Mouse (Mus musculus) cerebellum, postnatal 25 days (tissue): Measurements from ENCODE around the gene Mettl17.
"Not testable (repeated sequence)": the region's sequence is repeated elsewhere in the genome, so short reads cannot be mapped to it uniquely, and the experiment has no call there.

Experiments used
- DNase-seq, 2 experiments: peaks; one replicate each; pipeline ENCODE4 v3.0.0; 2021; ENCODE audit warnings: mixed read lengths in 2 of 2

Gene Mettl17

DNA sequence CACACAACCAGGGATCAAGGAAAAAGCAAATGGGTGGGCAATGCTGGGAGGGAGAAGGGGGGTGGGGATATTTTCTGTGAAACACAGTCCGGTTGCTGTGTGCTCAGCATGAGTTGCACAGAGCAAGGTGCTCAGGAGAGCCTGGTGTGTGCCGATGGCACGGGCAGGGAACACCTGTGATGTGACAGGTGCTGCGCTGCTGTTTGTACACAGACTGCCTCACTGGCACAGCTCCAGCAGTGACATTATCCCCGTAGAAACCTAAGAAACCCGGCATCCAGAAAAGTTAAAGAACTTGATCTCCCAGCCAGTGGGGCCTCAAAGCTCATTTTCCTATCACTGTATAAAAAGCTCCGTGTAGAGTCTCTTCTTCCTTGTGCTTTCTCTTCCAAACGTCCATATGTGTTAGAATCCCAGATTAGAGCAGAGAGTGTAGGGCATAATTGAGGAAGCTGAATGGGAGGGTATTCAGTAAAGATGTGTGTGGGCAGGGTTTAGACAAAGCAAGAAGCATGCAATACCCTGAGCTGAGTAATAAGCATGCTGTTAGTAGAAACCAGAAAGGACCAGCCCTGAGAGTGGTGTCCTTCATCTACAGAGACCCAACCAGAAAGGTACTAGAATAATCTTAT, 12.0 kb downstream of the Mettl17 start:
- peak in 1 of 2 experiments; percentile 33 for DNase-seq

DNA sequence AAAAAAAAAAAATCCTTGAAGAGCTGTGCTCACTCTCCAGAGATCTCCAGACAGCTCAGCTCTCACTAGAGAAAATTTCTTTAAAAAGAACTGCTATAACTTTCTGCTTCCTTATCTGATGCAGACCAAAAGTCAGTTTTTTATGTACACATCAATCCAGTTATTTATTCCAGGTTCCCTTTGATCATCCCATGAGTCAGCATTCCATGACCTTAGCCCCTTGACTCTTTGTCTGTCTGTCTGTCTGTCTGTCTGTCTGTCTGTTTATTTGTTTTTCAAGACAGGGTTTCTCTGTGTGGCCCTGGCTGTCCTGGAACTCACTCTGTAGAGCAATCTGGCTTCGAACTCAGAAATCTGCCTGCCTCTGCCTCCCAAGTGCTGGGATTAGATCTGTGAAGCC, 14.7 kb downstream of the Mettl17 start:
- DNase-seq = no peak

DNA sequence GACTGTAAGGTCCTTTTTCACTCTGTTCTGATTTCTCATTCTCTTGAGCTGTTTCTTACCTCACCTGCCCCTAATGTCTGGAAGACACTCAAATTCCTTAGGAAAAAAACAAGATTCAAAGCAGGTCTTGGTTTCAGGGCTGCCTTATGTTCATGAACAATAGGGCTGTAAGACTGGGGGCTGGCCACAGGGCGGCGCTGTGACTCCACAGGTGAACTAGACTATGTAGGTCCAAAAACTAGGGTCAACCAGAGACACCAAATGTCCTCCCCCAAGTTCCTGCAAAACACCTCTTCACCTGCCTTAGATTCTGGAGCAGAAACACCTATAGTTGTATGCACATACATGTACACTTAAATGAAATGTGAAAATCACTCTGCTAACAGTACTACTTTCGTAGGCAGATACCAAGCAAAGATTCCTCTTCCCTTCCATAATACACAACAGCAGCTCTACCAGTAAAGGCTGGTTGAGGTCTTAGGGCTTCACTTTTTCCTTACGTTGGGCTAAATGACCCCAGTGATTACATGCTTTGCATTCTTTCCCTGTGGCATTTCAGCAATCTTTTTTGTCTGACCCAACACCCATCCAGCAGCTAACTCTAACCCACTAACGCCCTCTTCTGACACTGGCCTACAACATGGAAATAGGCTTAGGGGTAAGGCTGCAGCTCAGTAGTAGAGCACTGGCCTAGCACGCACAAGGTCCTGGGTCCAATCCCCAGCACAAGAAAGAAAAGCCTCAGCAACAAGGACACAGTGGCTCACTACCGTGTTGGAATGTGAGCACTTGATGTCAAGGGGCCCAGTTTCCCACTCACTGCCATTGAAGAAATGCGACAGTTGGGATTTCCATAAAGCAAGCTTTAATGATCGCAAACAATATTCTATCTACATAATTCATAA, 18.4 kb downstream of the Mettl17 start:
- DNase-seq = peak; percentile 85 to 92

DNA sequence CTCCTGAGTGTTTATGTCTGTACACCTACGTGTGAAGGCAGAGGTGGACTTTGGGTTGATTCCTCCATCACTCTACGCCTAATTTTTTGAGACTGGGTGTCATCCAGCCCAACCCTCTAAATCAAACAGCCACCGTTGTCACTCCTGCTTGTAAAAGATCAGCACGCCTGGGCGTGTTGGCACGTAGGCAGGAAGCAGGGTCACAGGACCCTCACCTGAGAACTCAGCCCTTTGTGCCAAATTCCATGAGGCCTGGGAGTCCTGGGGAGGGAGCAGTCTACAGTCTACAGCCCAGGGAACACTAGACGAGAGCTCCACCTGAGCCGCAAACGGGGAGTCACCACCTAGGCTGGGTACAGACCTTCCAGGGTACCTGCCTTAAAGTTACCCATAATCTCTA, 19.1 kb downstream of the Mettl17 start:
- DNase-seq = no peak

DNA sequence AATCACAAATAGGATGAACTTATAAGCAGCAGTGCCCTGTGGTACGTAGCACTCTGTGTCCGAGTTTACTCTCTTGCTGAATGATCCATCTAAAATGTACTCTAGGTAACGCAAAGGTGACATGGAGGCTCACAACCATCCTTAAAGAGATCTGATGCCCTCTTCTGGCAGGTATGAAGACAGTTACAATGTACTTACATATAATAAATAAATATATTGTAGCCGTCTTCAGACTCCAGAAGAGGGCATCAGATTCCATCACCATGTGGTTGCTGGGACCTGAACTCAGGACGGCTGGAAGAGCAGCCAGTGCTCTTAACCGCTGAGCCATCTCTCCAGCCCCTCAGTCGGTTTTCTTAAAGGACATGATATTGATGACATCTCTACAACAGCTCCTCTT, 20.1 kb downstream of the Mettl17 start:
- no peak for DNase-seq

DNA sequence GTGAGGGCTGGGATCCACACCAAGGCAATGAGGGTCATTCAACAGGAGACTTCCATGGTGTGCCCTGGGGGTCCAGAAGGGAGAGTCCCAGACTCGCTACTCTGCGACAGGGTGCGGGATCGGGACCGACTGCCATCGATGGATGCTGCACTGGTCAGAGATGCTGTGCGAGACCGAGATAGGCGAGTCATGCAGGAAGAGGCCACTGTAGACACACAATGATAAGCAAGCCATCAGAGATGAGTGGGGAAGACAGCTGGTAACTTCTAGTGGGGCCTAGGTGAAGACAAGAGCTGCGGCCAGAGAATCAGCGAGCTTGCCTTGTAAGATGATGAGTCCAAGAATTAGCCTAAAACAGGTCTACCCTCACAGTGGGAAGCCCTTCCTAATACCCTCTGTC, 21.5 kb downstream of the Mettl17 start:
- no peak for DNase-seq

DNA sequence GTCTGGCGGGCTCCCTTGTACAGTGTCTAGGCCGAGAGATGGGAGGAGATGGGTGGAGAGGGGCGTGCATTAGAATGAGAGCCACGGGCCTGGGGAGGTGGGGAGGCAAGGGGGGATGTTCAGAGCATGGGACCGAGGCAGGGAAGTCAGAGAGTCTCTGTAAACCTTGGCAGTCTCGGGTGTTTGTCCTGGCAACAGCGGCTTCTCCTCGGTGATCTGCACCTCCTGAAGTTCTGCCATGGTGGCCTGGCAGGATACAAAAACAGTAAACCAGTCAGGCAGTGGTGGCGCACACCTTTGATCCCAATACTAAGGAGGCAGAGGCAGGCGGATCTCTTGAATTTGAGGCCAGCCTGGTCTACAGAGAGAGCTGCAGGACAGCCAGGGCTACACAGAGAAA, 26.7 kb downstream of the Mettl17 start:
- DNase-seq = no peak

DNA sequence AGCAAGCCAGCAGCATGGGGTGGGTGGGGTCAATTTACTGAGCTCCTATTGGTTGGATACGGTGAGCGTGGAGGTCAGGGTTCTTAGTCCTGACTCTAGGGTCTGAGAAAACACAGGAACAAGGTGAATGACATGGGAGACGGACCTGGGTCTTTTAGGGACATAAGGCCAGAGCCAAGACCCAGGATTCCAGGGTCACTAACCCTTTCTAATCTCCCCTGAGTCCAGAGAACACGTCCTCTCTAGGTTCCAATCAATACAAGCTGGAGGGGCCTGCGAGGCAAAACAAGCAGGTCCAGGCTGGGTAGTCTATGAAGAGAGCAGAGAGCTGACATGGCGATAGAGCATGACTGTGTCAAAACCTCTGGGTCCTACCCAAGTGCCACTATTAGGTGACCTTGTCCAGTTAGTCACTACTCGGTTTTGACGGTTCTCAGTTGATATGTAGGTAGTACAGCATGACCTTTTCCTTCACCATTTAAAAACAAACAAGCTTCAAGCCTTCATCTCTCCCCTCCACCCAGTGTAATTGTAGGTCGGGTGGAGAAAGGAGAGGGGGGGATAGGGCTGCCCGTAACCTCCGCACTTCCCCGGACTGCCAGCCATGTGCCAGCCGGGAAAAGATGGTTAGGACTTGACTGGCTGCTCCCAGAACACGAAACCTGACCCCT, 27.9 kb downstream of the Mettl17 start:
- no peak for DNase-seq

DNA sequence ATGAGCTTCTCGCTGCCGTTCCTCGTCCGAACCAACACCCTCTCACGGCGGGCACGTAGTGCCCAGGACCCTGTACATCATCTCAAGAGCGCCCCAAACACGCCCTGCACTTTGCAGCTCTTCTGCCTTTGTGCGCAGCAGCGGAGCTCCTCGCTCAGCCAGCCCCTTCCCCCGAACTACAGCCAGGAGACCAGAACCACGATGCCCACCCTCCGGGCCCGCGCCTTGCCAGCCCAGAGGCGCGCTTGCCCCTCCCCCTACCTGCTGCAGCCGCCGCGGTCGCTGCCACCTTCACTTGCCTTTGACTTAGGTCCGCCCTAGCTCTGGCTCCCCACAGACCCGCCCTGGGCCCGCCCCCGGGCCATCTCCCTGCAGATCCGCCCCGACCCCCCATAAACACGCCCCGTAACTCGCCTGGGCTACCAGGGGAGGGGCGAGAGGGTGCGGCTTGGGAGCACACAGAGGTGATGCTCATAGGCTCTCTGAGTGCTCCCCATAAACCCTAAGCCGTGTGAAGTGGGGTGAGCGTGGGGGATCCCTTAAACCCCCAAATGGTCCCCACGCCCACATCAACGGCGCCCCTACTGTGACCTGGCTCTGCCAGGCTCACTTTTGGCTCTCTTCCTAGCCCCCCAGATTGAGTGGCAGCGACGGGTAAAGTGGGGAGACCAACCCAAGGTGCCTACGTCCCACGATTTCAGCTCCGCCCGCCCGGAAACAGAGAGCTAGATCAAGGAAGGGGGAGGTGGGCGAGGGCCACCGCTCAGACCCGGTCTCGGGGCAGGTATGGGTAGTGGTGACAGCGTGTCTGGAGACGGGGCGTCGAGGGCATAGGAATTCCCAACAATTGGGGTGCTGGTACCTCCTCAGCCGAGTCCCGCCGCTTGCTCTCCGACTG, 28.7 kb downstream of the Mettl17 start:
- peak; percentile 67 to 77 for DNase-seq

DNA sequence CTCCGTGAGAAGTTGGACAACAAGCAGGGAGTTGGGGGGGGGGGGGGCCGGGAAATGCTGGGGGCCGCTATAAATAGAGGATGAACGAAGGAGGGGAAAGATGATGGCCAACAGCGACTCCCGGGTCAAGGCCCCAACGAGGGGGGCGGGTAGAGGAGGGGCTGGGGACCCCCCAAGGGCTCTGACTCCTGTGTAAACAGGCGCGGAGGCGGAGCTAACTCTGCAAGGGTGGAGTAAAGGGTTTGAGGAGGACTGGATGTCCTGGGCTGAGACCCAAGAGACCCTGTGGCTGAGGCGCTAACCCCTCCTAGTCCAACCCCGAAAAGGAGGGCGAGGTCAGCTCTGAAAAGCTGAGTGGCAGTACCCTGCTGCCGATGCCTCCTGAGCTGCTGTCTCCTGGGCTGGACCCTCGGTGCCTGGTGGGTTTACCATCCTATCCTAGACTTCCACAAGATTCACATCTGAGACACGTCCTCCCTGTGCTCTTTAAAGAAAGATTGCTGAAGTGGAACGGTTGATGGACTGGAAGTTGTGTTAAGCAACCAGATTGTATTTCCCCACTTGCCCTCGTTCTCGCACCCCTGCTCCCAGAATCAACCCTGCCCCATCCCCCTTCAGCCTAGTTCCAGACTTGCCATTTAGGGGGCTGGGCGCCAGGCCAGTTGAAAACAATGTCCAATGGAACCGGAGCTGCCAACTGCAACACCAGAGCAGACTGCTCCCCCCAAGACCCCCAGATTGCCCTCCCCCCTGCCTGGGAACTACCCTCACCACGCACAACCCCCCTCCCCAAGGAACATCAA, 29.5 kb downstream of the Mettl17 start, which contains the start of gene Ndrg2:
TSS of gene Ndrg2 (minus strand) at position 199 of the 803 bp plus-strand sequence.
- peak; percentile 48 to 66 for DNase-seq

DNA sequence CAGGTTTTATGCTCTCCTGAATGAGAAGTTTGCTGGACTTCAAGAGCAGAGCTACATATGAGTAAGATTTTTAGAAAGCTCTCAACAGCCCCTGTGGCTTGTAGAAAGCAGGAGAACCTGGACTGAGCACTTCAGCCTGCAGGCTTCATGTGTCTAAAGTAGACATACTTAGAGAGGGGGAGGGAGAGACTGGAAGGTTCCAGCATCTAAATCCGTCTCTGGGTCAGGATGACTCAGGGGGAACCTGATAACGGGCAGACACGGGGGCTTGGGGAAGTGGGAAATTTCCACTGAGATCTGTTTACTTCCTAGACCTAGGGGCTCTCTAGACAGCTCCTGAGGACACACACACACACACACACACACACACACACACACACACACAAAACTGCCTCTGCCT, 30.4 kb downstream of the Mettl17 start:
- DNase-seq = no peak

DNA sequence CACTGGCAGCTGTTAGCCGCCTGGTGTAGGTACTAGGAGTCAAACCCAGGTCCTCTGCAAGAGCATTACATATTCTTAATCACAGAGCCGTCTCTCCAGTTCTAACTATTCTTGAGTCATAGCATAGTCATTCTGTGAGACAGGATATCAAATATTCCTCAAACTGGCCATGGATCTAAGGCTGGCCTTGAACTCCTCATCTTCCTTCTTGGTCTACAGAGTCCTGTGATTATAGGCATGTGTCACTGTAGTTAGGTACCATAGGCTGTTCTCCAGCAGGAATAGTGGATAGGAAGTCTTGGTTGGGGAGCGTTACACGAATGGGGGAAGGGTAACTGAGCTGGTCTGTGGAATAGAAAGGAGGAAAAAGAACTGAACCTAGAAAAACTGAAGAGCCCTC, 31.9 kb downstream of the Mettl17 start:
- DNase-seq = no peak

DNA sequence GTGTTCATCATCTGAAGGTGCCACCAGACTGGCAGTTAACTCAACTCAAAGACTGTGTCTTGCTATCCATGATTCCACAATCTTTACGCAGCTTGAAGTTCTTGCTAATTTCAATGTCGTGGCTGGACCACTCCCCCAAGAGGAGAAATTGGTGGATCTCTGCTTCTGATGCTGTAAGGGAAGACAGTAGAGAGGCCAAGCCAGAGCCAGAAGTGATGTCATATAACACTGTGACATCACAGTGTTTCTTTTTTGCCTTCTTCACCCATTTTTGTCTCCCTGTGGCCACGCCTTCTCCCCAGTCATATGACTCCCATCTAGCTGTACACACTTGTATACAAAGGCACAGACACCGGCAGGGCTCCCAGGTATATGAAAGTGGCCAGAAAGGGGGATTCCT, 33.5 kb downstream of the Mettl17 start, which contains the start of gene Tppp2:
TSS of gene Tppp2 (plus strand) at position 301 of the 400 bp plus-strand sequence.
- DNase-seq = no peak

DNA sequence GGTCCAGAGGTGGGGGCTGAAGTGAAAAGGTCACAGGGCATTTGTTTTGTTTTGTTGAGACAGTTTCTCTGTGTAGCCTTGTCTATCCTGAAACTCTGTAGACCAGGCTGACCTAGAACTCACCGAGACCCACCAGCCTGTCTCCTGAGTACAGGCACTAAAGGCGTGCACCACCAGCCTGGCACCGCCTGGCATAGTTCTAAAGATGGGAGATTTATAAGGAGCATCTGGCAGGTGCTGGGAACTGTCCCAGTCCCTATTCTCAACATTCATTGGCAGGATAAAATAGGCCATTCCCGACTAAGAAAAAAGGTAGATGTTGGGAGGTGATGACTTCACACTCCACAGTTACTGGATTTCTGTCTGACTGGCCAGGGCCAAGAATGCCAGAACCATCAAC, 34.3 kb downstream of the Mettl17 start:
- DNase-seq = no peak

DNA sequence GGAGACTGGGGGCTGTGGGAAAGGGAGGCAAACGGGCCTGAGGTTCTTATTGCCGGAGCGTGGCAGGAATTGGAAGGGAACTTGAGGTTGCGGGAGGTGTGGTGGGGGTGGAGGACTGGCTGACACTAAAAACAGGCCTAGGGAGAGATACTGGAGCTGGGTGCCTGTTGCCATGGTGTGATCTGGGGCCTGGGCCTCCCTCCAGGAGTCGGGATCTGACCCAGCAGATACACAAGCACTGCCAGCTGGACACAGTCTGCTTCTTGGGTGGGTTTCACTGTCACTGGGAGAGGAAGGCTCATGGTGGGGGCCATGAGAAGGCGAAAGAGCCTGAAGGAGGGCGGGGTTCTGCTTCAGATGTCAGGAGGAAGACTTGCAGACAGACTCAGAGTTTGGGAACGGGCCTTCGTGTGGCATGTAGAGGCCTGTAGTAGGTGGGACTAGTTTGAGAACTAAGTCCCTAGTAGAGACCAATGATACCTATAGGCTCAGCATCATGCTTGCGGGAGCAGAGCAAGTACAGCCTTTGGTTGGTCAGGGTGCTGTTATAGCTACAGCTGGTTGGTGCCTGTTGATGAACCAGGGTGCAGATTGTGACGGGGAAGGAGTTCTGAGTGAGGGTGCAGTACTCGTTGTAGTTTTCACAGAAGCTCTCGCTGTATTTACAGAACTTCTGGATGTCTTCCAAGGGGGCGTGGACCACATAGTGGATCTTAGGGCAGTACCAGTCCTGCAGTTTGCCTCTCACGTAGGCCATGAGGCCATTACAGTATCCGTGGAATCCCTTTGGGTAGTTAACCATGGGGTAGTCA, 37.3 kb downstream of the Mettl17 start:
- DNase-seq = peak in 1 of 2 experiments; percentile 29

DNA sequence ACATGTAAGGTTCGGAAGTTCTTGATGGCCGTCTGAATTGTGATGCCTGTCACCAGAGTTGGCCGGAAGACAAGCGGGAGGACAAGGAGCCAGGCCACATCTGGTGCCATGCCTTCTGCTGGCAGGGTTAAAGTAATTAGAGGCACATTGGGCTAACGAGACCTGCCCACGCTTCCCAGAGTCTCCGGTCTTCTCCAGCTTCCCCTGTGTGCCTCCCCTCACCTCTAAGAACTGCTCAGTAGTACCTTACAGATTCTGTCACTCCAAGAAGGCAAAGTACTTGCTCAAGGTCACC, 37.9 kb downstream of the Mettl17 start, which contains the start of gene Rnase13:
TSS of gene Rnase13 (minus strand) at position 203 of the 295 bp plus-strand sequence.
- DNase-seq = no peak

DNA sequence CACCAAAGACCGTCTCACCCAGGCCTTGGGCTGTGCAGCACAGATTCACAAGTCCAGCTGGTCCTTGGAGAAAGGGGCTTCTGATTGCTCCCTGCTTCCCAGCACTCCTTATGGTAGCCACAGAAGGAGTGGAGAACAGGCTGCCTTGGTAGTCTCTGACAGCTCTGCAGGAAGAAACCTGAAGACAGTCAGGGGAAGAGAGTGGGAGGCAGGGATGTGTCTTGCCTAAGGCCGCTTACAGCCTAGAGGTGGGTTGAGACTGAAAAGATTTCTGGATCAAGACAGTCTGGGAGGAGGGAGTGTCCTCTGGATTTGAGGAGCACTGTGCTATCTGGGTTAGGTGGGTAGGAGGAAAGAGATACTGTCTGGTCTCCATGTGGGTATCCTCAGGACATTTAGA, 38.3 kb downstream of the Mettl17 start:
- DNase-seq = no peak

DNA sequence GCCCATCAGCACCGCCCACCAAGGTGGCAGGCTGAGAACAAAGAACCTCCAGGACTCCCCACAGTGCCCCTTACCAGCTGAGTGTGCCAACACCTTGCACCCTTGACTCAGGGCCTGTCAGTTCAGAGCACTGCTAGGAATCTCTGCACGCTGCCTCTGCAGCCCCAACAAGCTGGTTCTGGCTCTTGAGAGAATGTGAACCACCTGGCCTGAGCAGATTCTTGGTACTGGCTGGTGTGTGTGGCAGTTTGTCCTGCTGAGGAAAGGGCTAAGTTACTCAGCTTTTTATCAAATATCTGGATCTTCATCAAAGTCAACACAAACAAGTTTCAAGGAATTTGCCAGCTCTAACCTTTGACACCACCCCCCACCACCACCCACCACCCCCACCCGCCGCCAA, 38.9 kb downstream of the Mettl17 start:
- no peak for DNase-seq

DNA sequence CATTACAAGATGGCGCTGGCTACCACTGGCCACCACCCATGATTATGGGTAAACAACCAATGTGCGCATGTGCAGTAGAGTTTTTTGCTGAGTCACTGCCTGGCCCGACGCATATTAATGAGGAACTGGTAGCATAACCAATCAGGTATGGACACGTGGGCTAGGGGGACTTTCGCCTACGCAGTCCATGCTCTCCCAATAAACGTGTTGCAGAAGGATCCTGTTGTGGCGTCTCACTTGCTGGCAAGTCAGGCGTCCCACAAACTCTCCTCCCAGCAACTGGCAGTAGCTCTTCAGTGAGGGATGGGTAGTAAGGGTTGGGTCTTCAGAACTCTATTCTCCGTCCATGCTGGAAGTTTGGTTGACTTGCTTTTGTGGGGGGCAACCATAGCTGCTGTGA, 42.3 kb downstream of the Mettl17 start:
- not testable (repeated sequence) for DNase-seq

DNA sequence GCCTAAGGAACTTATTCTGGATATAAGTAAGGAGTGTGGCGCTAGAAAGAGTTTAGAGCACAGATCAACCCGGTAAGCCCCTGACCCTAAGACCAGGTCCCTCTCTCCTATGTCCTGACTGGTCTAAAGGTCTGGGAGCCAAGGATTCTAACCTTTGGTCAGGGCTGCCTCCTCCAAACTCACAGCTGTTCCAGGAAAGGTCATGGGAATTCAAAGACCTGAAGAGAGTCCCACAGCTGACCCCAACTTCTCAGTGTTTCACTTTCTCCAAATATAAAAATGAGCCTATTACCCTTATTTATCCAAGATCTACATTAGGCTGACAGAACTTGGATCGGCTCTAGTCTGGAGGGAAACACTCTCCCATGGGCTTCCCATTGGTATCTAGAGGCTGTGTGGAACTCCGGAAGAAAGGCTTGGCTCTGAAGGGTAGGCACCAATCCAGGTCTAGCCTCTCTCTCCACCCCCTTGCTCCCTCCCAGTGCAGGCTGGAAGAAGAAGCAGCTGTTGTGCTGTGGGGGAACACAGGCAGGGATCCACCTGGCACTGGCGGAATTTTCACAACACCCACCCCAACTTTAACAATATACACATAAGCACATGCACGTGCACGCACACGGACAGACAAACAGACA, 44.8 kb downstream of the Mettl17 start:
- peak in 1 of 2 experiments; percentile 25 for DNase-seq
